Comparison of ENCODE assay signal across 8 mouse cellular contexts in genomic region chr5:136918655-136919472, GRCm38 (mm10). TPM values are rescaled to one million over a fixed set of nuclear protein-coding genes. Genes with fewer than 3 reads are reported as not detected.
DNase-seq lines count a peak whose midpoint lies in the region; ATAC-seq lines count a peak whose summit lies in the region.

No protein-coding gene starts in this region.

- H3K9me3 ChIP-seq in hindbrain, embryonic 16.5 days (ENCODE audit: control insufficient read depth, low read length), result no peaks in the 10 kb centered on the region

- 4% methylated on average over 36 of the region's 38 CpGs for WGBS in hindbrain, embryonic 16.5 days

- H3K4me3 ChIP-seq in hindbrain, embryonic 16.5 days (ENCODE audit: low read length), result peak overlapping the region; percentile 69

- peak; percentile 87 for DNase-seq in ZHBTc4 (ENCODE audit: low read depth, low spot score)
- peak; percentile 66 to 81 for DNase-seq in cerebellum, postnatal 36 days
- DNase-seq in frontal cortex, postnatal 36 days (ENCODE audit: low spot score in 2 of 2), result peak; percentile 87 to 89
- peak; percentile 79 for DNase-seq in left cerebral cortex, adult 11 months (ENCODE audit: low spot score)
- DNase-seq in lung, postnatal 36 days, result peak; percentile 85
- peak; percentile 92 for DNase-seq in retina, postnatal 1 day
- peak; percentile 70 for DNase-seq in thymus, postnatal 4 days

- H3K27me3 ChIP-seq in hindbrain, embryonic 16.5 days (replicated peaks; ENCODE audit: control insufficient read depth, insufficient read depth, low read length), result no peaks in the 10 kb centered on the region

- H3K27ac ChIP-seq in hindbrain, embryonic 16.5 days (ENCODE audit: low read depth, low read length), result peak overlapping the region; percentile 78

- no peaks in the 10 kb centered on the region for H3K4me1 ChIP-seq in hindbrain, embryonic 16.5 days (ENCODE audit: control insufficient read depth, insufficient read depth, low read depth, low read length)

- ATAC-seq in hindbrain, embryonic 16.5 days, result peak; percentile 94

- H3K4me2 ChIP-seq in hindbrain, embryonic 16.5 days (ENCODE audit: low read length), result peak overlapping the region; percentile 79

- no peaks in the 10 kb centered on the region; the same call in 1 of the 2 replicates for H3K36me3 ChIP-seq in hindbrain, embryonic 16.5 days (ENCODE audit: control insufficient read depth, insufficient read depth, low read length)

- H3K9ac ChIP-seq in hindbrain, embryonic 16.5 days (ENCODE audit: low read depth, low read length), result peak overlapping the region; percentile 74

RNA-seq across cellular contexts. Expression of gene Ift22, which starts 10.9 kb away (rescaled TPM):
- 136 and 142 TPM in 2 replicates for polyA plus RNA-seq in hindbrain, embryonic 16.5 days (2015; fragmentation: Nextera tagmentation; extraction: Ambion mirVana)

RNA-seq across cellular contexts. Expression of gene Fis1, which starts 34.2 kb away (rescaled TPM):
- 370 and 382 TPM in 2 replicates for polyA plus RNA-seq in hindbrain, embryonic 16.5 days (2015; fragmentation: Nextera tagmentation; extraction: Ambion mirVana)

RNA-seq across cellular contexts. Expression of gene Col26a1, which starts 35.9 kb away (rescaled TPM):
- 35.9 and 39.1 TPM in 2 replicates for polyA plus RNA-seq in hindbrain, embryonic 16.5 days (2015; fragmentation: Nextera tagmentation; extraction: Ambion mirVana)

RNA-seq across cellular contexts. Expression of gene Cldn15, which starts 47.6 kb away (rescaled TPM):
- polyA plus RNA-seq in hindbrain, embryonic 16.5 days (2015; fragmentation: Nextera tagmentation; extraction: Ambion mirVana), result 0.16 and 0.30 TPM in 2 replicates

Comparison
In these comparisons a context has a peak if more than half of its experiments do, and no peak if none do; other contexts are left out.
1. Peak in every context shown above with its lines: DNase-seq, ATAC-seq, H3K4me3 ChIP-seq and H3K27ac ChIP-seq.